Mouse (Mus musculus) R1 (cell line): Measurements from ENCODE around the gene Ank3.

Experiments
- DNase-seq: peaks from one replicate; pipeline ENCODE4 v3.0.0-alpha.2; 2018; ENCODE audit warnings: low read depth, low spot score

Gene Ank3

GRCm38 (mm10) chr10:69535123-69535930, 136.8 kb downstream of the Ank3 start:
- DNase-seq = no peak

- DNase-seq = no peak
Observed at GRCm38 (mm10) chr10:69535931-69536200, 137.3 kb downstream of the Ank3 start.

GRCm38 (mm10) chr10:69536372-69537075, 138.0 kb downstream of the Ank3 start:
- no peak for DNase-seq

- no peak for DNase-seq
Observed at GRCm38 (mm10) chr10:69538236-69538635, 139.7 kb downstream of the Ank3 start.

- DNase-seq = no peak
Observed at GRCm38 (mm10) chr10:69542439-69542838, 143.9 kb downstream of the Ank3 start.

GRCm38 (mm10) chr10:69543876-69544620, 145.5 kb downstream of the Ank3 start:
- no peak for DNase-seq

- no peak for DNase-seq
Observed at GRCm38 (mm10) chr10:69544653-69545052, 146.1 kb downstream of the Ank3 start.

- DNase-seq = no peak
Observed at GRCm38 (mm10) chr10:69545936-69546335, 147.4 kb downstream of the Ank3 start.

- no peak for DNase-seq
Observed at GRCm38 (mm10) chr10:69546643-69547042, 148.1 kb downstream of the Ank3 start.

GRCm38 (mm10) chr10:69548771-69549170, 150.2 kb downstream of the Ank3 start:
- no peak for DNase-seq

GRCm38 (mm10) chr10:69549221-69549620, 150.6 kb downstream of the Ank3 start:
- DNase-seq = no peak

GRCm38 (mm10) chr10:69550824-69551223, 152.3 kb downstream of the Ank3 start:
- no peak for DNase-seq

GRCm38 (mm10) chr10:69553091-69553490, 154.5 kb downstream of the Ank3 start:
- no peak for DNase-seq

GRCm38 (mm10) chr10:69555592-69555991, 157.0 kb downstream of the Ank3 start:
- no peak for DNase-seq

- DNase-seq = peak; percentile 59
Observed at GRCm38 (mm10) chr10:69556278-69556677, 157.7 kb downstream of the Ank3 start.

GRCm38 (mm10) chr10:69560237-69560636, 161.7 kb downstream of the Ank3 start:
- no peak for DNase-seq

- no peak for DNase-seq
Observed at GRCm38 (mm10) chr10:69562931-69563330, 164.4 kb downstream of the Ank3 start.

GRCm38 (mm10) chr10:69565052-69565451, 166.5 kb downstream of the Ank3 start:
- no peak for DNase-seq

- DNase-seq = peak; percentile 64
Observed at GRCm38 (mm10) chr10:69568976-69569375, 170.4 kb downstream of the Ank3 start.

- no peak for DNase-seq
Observed at GRCm38 (mm10) chr10:69569740-69570139, 171.2 kb downstream of the Ank3 start.

GRCm38 (mm10) chr10:69570466-69571288, 172.1 kb downstream of the Ank3 start:
- peak; percentile 89 for DNase-seq

GRCm38 (mm10) chr10:69571422-69571821, 172.8 kb downstream of the Ank3 start:
- DNase-seq = peak; percentile 23
